Mouse (Mus musculus) embryo, embryonic 10.5 days (tissue): ENCODE measurements around the gene Dner.
"Not testable (repeated sequence)": the region's sequence is repeated elsewhere in the genome, so short reads cannot be mapped to it uniquely, and the experiment has no call there.

Experiments
- DNase-seq: peaks from one replicate; pipeline ENCODE4 v3.0.0-alpha.2; 2015; ENCODE audit warnings: low spot score

Dner gene

GRCm38 (mm10) chr1:84396787-84397186 lies 299.2 kb downstream of the Dner start:
- DNase-seq, result no peak

GRCm38 (mm10) chr1:84395928-84396327 lies 300.1 kb downstream of the Dner start:
- DNase-seq, result no peak

- DNase-seq, result no peak
Observed at GRCm38 (mm10) chr1:84390961-84391360, 305.1 kb downstream of the Dner start.

DNA sequence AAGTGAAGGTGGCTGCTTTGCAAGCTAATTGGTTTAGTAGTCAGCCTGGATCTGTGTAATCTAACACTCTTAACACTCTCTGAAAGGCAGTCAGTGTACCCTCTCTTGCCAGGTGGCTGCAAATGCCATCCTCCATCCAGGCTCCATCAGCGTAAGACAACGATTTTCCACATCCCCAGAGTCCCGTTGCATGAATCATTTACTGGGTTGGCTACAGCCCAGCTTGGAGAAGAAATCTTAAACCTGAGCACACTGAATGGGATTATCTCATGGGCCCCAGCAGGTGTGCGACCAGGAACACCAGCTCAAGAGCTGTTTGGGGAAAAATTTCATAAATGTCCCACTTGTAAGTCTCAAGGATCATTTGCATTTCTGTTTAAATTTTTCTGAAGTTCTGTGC lies 308.4 kb downstream of the Dner start:
- DNase-seq, result no peak

DNA sequence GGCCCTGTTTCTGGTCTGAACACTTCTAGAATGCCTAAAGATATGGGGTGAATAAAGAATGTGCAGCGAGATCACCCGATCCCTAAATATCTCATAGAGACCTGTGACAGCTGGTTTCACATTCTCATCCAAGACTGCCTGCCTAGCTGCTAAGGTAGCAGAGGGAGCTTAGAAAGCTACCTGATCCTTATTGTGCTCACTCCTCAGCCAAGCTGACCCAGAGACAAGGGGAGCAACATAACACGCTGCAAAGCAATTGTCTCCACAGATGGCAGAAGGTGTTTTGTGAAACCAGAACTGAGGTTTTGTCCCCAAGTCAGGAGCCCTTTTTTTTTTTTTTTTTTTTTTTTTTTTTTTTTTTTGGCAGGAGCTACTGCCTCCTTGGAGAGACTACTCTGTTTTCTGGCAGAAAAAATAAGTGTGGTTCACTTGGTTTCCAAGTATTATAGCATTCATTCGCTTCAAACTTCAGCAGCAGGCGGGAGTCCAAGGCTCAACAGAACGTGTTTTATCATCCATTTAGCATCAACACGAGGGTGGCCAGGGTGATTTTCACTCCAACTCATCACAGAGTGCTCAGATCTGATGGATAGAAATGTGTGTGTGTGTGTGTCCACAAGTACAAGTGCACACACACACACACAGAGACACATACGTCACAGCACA lies 309.4 kb downstream of the Dner start:
- DNase-seq, result no peak

DNA sequence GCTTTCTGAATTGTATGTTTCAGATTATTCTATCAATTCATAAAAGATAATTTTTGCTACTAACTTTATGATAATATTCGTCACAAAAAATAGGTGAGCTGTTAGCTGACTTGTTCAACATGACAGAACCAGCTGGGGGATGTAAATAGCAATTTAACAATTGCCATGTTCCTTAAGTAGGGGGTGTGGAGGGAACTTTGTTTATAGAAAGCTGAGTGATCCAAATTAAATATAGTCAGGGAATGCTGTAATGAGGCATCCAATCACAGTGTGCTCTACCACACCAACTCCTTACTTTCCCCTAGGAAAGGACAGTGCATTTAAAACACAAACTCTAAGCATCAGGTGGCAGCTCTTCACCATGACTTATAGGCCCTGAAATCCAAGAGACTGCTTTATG lies 313.3 kb downstream of the Dner start:
- DNase-seq, result no peak

GRCm38 (mm10) chr1:84382064-84382463 lies 314.0 kb downstream of the Dner start:
- no peak for DNase-seq

- no peak for DNase-seq
Observed at GRCm38 (mm10) chr1:84380895-84381294, 315.1 kb downstream of the Dner start.

DNA sequence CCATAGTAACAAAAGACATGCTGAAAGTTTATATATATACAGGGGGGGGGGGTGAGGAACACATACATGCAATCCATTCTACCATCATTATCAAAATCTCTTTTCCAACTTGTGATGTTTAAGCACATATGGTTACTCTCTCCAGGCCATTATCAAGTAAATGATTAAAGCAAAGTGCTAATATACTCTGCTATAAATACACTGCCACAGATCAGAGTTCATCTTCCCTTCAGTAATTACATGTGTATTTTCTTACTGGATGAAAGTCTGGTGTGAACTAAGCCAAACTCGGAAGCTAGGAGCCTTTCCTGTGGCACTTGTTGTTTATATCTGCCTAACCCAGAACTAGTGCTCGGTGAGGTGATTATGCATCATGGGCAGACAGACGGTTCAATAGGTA lies 328.3 kb downstream of the Dner start:
- DNase-seq, result no peak

- no peak for DNase-seq
Observed at GRCm38 (mm10) chr1:84366553-84366952, 329.5 kb downstream of the Dner start.

DNA sequence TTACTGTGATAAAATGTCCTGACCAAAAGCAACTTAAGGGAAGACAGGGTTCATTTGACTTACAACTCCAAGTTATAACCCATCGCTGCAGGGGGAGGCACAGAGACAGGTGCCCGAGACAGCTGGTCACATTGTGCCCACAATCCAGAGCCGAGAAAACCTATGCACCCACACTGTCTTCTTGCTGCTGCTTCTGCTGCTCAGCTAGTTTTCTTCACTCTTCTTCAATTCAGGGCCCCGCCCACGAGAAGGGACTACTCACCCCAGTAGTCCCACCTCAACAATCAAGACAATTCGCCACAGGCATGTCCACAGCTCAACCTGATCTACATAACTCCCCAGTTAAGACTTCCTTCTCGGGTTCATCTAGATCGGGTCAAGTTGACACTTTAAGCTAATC lies 332.1 kb downstream of the Dner start, which contains the start of gene Pid1:
Pid1 (minus strand) TSS at position 214 of the 400 bp plus-strand sequence.
- DNase-seq, result no peak

DNA sequence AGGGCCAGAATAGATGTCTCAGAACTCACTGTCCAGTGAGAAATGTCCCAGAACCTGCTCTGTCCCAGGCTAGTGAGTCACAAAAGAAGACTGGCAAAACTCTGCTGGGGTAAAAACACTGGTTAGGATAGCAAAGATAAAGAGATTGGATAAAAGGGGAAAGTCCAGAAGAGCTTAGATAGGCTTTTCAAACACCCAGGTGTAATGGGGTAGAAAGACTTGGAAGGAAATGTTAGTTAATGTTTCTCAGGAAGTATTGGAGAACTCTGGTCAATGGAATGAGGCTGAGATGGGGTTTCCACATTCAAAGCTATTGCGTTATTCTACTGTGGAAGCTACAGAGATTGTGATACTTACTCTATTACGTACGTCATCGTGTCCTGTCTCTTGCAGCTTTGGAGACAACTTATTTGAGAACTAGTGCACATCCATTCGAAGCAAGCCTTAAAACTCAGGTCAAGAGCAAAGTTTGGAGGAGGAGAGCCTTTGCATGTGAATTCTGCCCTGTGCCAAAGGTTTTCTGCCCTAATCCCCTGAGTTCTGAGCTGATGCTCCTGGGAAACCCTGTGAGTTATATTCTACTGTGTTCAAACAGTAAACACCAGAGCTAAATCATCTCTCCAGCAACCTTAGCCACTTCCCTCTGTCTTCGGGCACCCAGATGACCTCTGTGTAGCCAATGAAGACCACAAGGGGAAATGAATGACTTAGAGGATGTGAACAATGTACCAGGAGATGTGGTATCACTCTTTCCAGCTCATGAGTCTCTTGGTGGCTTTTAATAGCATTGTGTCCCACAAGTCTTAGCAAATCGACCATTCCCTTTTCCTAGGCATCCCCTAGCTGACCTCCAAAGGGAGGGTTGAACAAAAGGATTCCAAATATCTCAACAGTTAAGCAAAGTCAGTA lies 333.1 kb downstream of the Dner start:
- DNase-seq, result no peak

DNA sequence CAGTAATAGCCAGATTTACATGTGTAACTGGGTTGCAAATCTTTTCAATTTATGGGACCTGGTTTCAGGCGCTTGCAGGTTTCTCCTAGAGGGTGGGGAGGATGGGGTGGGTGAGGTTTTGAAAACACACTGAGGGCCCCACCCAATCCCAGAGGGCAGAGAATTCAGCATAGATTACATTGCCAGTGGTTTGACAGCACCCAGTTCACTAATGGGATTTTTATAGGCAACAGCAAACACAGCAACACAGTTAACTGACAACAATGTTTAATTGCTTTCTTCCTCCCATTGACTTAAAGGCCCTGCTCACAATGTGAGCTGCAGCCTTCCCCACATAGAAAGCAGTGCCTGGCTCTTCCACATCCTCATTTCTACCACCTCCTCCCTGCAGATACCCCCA lies 333.8 kb downstream of the Dner start:
- no peak for DNase-seq

- DNase-seq, result no peak
Observed at GRCm38 (mm10) chr1:84361389-84361788, 334.6 kb downstream of the Dner start.

DNA sequence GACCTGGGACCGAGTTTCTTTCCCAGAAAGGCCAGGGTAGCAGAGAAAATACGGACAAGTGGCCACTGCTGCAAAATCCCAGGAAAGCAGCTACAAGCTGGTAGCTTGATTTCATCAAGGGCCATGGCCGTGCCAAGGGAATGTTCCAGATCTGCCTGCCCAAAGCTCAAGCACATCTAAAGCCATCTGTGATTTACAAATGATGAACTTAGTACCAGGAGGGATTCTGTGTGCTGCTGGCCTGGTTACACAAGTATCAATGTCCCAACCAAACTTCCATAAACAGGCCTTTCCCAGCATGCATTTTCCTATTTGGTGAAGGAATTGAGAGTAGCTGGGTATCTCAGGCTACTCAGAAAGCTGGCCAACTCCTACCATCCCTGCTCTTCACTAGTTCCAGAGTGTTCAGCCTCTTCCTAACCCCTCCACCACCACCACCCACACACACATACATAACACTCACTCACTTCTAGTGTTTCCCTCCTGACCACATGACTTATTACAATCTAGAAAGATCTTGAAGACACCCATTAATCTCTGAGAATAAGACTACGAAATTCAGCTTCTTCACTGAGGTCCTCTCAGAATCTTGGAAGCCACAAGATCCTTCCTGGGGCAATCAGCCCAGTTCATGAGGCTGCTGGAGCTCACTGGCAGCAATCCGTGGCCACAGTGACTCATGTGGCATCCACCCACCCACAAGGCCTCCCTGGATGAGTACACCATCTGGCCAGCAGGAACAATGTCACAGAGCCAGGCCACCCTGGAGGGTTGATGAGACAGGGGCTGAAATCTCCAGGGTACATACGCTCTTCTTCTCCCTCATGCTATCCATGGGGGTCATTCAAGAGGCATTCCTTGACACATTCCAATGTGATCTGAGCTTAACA lies 336.2 kb downstream of the Dner start:
- no peak for DNase-seq

GRCm38 (mm10) chr1:84357216-84357615 lies 338.8 kb downstream of the Dner start:
- DNase-seq, result no peak

GRCm38 (mm10) chr1:84350262-84350661 lies 345.8 kb downstream of the Dner start:
- no peak for DNase-seq

GRCm38 (mm10) chr1:84347796-84348476 lies 348.1 kb downstream of the Dner start:
- DNase-seq, result no peak

DNA sequence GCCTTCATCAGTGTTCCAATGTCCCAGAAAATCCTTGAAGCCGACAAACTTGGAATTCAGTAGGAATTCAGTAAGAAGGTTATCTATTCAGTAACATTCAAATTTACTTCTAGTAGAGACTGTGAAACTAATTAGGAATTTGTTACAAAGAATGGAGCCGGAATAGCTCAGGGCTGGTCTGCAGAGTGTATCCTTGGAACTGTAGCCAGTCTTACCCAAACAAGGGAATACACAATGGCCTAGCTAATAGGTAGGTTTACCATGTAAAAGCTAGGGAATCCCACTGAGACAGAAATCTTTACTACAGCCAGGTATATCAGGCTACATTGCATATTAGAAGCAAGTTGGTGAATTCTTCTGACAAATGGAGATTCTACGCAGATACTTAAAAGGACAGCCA lies 363.2 kb downstream of the Dner start:
- DNase-seq, result not testable (repeated sequence)

DNA sequence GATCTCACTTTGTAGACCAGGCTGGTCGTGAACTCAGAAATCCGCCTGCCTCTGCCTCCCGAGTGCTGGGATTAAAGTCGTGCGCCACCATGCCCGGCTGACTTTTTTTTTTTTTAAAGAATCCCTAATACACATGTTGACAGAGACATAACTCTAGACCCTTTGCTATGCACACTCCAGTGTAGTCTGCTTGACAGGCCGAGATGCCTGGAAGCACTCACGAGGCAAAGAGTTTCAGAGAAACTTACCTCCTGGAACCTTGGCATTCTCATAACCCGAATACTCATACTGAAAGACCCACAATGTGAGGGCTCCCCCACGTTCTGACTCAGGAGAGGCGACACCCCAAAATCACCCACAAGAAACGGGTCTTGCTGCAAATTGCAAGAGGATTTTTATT lies 364.2 kb downstream of the Dner start:
- not testable (repeated sequence) for DNase-seq

DNA sequence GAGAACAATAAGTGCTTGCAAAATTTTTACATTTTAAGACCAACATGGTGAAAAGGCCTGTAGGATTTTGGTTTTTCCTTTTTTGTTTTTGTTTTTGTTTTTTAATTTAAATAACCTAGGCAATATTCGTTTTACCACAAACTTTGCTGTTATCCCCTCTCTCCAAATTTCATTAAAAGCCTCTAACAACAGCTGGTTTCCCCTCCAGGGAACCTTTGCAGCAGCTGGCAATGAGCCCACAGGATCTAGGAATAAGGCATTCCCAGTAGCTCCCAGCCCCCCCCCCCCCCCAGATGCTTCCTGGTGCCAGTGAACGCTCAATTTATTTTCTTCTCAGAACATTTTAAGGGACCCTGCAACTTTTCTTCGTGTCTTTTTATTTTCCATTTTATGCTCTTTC lies 370.7 kb downstream of the Dner start:
- peak; percentile 4 for DNase-seq

GRCm38 (mm10) chr1:84321327-84321726 lies 374.7 kb downstream of the Dner start:
- no peak for DNase-seq
